Mouse (Mus musculus) cerebellum, adult 8-10 months (tissue): Measurements from ENCODE around the gene 1810009J06Rik.
"Not testable (repeated sequence)": the region's sequence is repeated elsewhere in the genome, so short reads cannot be mapped to it uniquely, and the experiment has no call there.

Source experiments
- DNase-seq: peaks from one replicate; pipeline ENCODE4 v3.0.0; 2022

The 1810009J06Rik gene

GRCm38 (mm10) chr6:40964454-40964853 is at the start of gene 1810009J06Rik:
TSS of gene 1810009J06Rik (plus strand) at chr6:40964754.
- not testable (repeated sequence) for DNase-seq

GRCm38 (mm10) chr6:40919954-40920353 is 44.6 kb upstream of the 1810009J06Rik start:
- no peak for DNase-seq

DNA sequence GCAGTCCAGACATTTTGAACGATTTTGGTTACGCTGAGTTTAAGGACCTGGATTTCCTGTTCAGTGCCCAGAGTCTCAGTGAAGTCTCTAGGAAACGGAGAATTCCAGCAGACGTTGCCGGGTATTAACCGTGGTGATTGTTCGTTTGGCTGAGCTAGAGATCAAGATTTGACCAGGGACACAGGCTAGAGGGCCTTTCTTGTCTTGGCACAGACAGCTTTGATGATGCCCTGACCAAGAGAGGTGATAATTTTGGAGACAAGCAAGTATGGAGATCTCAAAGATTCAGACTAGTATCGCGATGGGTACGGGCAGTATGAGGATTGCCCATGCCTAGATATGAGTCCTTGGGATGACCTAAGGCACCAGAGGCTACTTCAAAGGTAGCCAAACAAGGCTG is 24.1 kb upstream of the 1810009J06Rik start, which contains the start of gene 1700074P13Rik:
Gene 1700074P13Rik (minus strand): TSS at position 101 of the 400 bp plus-strand sequence.
- DNase-seq, result no peak

DNA sequence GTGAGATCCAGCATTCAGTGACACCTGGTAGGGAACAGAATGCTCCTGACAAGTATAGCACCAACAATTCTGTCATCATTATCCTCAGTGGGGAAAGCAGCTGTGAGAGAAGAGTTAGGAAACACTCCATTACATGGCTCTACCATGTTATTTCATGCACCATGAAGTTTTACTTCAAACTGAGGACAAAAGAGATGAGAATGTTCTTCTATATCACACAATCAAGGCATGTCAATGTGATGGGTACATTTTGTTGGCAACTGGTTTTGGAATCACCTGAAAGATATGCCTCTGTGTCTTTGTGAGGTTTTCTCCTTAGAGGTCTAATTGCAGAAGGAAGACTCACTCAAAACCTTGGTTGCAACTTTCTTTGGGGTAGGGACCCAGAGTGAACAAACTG is 12.8 kb upstream of the 1810009J06Rik start, which contains the start of gene Gm4744:
Gene Gm4744 (minus strand): TSS at position 101 of the 400 bp plus-strand sequence.
- no peak for DNase-seq

DNA sequence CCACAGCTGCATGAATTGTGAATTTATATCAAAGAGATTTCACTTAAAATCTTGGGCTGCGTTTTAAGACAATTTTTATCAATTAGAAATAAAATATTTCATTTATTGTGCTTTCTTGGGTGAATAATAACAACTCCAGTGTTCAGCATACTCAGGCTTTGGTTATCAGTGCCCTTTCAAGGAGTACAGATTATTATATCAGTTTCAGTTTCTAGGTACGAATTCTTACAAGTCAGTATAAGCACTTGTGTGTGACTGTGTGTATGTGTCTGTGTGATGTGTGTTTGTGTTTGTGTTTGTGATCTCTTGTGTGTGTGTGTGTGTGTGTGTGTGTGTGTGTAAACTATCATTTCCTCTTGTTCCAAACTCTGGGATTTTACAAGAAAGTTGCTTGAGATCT is 10.8 kb upstream of the 1810009J06Rik start:
- DNase-seq, result no peak

GRCm38 (mm10) chr6:40999379-40999778 is 34.8 kb downstream of the 1810009J06Rik start, which contains the start of gene Gm2663:
TSS of gene Gm2663 (minus strand) at chr6:40999479.
- DNase-seq, result not testable (repeated sequence)

DNA sequence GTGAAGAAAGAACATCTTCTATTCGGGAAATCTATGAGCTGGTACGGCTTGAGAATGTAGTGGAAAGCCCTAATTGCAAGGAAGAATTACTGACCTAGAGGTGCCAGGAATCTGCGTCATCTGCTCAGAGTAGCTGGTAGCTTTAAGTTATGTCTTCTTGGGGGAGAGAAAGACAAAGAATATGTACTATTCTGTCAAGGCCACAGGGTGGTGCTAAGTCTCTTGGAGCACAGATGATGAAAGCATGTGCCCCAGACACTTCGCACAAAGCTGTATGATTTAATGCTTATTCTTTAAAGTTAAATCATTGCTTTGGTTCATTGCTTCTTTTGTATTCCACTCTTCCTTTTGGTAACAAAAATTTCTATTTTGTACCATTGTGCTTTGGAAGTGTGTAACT is 50.5 kb downstream of the 1810009J06Rik start:
- no peak for DNase-seq
